Mouse (Mus musculus): ENCODE results near the gene Gm4881. TPM values are rescaled to one million over a fixed set of nuclear protein-coding genes. Genes with fewer than 3 reads are reported as not detected.

Gm4881 gene
- 5.9 and 6.6 TPM in 2 replicates for polyA plus RNA-seq (2014; fragmentation: Nextera tagmentation; extraction: Ambion mirVana)

DNA sequence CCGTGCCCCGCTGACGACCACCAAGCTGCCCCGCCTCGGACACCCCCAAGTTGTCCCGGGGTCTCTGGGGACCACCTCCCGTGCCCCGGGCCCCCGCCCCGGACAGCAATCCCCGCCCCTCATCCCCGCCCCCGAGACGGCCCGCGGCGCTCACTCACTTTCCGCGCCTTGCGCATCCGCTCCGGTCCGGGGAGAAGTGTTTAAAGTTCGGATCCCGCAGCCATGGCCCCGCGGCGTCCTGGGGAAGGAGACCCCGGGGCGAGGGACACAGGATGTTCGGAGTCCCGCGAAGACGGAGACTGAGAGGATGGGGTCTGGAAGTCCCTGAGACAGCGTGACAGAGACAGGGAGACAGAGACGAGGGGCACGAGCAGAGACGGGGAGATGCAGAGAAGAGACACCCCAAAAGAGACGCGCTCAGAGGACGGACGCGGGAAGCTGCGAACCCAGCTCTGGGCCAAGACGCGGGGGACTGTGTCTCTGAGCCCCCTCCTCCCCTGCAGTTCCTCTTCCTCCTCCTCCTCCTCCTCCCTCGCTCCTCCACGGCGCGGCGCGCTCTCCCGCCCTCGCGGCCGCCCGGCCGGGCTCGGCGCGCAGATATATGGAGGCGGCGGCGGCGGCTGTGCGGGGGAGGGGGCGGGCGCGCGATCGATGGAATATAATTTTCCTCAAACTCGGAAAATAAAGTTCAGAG, at the start of gene Gm4881:
Gene Gm4881, minus strand, starts transcription at position 238 of the 694 bp plus-strand sequence.
- Histone ChIP-seq H3K27me3 (ENCODE audit: control insufficient read depth, insufficient read depth, low read length) (peaks cover 93% of the 10 kb centered on the region), H3K9ac (peak within 1 kb of the TSS; percentile 36; the same call in 1 of the 2 replicates), H3K9me3 (ENCODE audit: control insufficient read depth, low read length) (no peaks in the 10 kb centered on the region), H3K4me3 (replicated peaks; ENCODE audit: low read length) (peak within 1 kb of the TSS; percentile 33), H3K36me3 (replicated peaks; ENCODE audit: control insufficient read depth, insufficient read depth) (no peaks in the 10 kb centered on the region), H3K4me2 (replicated peaks) (peak within 1 kb of the TSS; percentile 62), H3K27ac (no peak within 1 kb of the TSS), H3K4me1 (replicated peaks; ENCODE audit: control insufficient read depth, insufficient read depth, low read length) (no peaks in the 10 kb centered on the region; the same call in 1 of the 2 replicates)
- ATAC-seq (ENCODE audit: low FRiP score) (no peak), DNase-seq (ENCODE audit: low spot score) (no peak)
- WGBS, result under 1% methylated on average over 64 of the region's 72 CpGs

DNA sequence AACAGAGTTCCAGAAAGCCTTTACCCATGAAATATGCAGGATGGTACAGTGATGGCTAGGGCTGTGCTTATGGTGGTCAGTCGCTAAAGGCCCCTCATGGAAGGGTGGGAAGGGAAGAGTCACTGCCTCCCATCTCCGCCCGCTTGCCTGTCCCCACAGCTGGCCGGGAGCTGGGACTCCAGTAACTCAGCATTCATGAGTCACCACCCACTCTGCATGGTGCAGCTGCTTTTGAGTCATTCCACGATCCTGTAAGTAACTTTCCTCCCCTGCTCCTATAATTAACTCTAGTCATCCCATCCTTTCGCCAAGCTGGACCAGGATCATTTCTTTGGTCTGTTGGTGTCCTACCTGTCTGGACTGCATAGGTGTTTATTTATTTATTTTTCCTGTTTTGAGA, 48.8 kb upstream of the Gm4881 start:
- WGBS, result 76% methylated on average over 6 of the region's 6 CpGs
- Histone ChIP-seq H3K27me3 (ENCODE audit: control insufficient read depth, insufficient read depth, low read length) (no peaks in the 10 kb centered on the region), H3K4me3 (replicated peaks; ENCODE audit: low read length) (no peak overlapping the region), H3K4me1 (replicated peaks; ENCODE audit: control insufficient read depth, insufficient read depth, low read length) (no peaks in the 10 kb centered on the region), H3K9ac (no peak overlapping the region), H3K4me2 (replicated peaks) (no peak overlapping the region), H3K36me3 (replicated peaks; ENCODE audit: control insufficient read depth, insufficient read depth) (peaks cover 96% of the 10 kb centered on the region), H3K27ac (no peak overlapping the region), H3K9me3 (ENCODE audit: control insufficient read depth, low read length) (no peaks in the 10 kb centered on the region)
- ATAC-seq (ENCODE audit: low FRiP score) (no peak), DNase-seq (ENCODE audit: low spot score) (no peak)

DNA sequence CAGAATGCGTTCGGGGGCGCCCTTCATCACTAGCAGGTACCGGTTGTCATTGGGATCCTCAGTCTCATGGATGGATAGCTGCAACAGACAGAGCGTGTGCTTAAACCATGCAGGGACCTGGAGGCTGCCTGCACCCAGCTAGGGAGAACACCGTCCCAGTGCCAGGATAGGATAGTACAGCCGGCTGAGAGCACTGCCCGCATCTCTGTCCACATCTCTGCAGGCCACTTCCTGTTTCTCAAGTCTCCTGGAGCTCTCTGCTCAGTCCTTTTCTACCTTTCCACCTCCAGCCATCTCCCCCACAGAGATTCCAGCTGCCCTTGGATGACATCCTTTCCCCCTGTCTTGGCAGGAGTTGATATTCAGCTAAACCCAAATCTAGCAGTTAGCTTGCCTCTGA, 46.2 kb upstream of the Gm4881 start:
- Histone ChIP-seq H3K27me3 (ENCODE audit: control insufficient read depth, insufficient read depth, low read length) (no peaks in the 10 kb centered on the region), H3K4me1 (replicated peaks; ENCODE audit: control insufficient read depth, insufficient read depth, low read length) (no peaks in the 10 kb centered on the region), H3K36me3 (replicated peaks; ENCODE audit: control insufficient read depth, insufficient read depth) (peaks cover 98% of the 10 kb centered on the region), H3K4me3 (replicated peaks; ENCODE audit: low read length) (no peak overlapping the region), H3K9ac (no peak overlapping the region), H3K4me2 (replicated peaks) (no peak overlapping the region), H3K27ac (no peak overlapping the region), H3K9me3 (ENCODE audit: control insufficient read depth, low read length) (no peaks in the 10 kb centered on the region)
- WGBS, result 79% methylated on average over 8 of the region's 8 CpGs
- no peak for DNase-seq (ENCODE audit: low spot score)
- no peak for ATAC-seq (ENCODE audit: low FRiP score)

DNA sequence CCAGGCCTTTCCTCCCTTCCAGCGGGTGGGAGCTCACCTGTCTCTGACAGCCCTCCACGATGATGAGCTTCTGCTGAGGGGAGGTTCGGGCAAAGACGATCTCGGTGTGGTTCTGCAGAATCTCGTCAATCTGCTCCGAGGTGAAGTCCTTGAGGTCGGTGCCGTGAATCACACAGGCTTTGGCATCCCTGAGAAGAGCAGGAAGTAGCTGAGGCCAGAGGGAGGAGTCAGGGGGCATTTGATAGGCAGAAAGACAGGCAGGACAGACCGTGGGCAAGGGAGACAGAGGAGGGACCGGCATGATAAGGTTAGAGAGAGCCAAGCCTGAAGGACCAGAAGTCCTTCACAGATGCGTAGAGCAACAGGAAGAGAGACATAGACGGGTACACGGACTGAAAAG, 43.6 kb upstream of the Gm4881 start:
- ATAC-seq (ENCODE audit: low FRiP score), result no peak

DNA sequence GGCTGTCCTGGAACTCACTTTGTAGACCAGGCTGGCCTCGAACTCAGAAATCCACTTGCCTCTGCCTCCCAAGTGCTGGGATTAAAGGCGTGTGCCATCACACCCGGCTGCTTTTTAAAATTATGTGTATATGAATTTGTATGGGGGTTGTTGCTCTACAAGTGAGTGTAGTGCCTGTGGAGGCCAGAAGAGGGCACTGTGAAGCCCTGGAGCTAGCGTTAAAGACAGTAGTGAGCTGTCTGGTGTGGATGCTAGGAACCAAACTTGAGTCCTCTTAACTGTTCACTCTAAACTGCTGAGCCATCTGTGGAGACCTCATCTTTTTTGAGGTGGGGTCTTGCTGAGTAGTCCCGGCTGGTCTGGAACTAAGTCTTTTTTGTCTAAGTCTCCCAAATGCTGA, 41.5 kb upstream of the Gm4881 start:
- no peak overlapping the region for H3K4me2 ChIP-seq (replicated peaks)
- ATAC-seq (ENCODE audit: low FRiP score) (no peak), DNase-seq (ENCODE audit: low spot score) (no peak)
- peaks cover 99% of the 10 kb centered on the region for H3K36me3 ChIP-seq (replicated peaks; ENCODE audit: control insufficient read depth, insufficient read depth)
- no peaks in the 10 kb centered on the region for H3K27me3 ChIP-seq (ENCODE audit: control insufficient read depth, insufficient read depth, low read length)
- no peak overlapping the region for H3K27ac ChIP-seq
- no peaks in the 10 kb centered on the region for H3K4me1 ChIP-seq (replicated peaks; ENCODE audit: control insufficient read depth, insufficient read depth, low read length)
- no peak overlapping the region for H3K4me3 ChIP-seq (replicated peaks; ENCODE audit: low read length)
- 75% methylated on average over 5 of the region's 5 CpGs for WGBS
- no peak overlapping the region for H3K9ac ChIP-seq
- no peaks in the 10 kb centered on the region for H3K9me3 ChIP-seq (ENCODE audit: control insufficient read depth, low read length)

More for the DNA sequence above, 43.6 kb upstream of the Gm4881 start:
- Histone ChIP-seq H3K27ac (no peak overlapping the region), H3K4me1 (replicated peaks; ENCODE audit: control insufficient read depth, insufficient read depth, low read length) (no peaks in the 10 kb centered on the region), H3K9me3 (ENCODE audit: control insufficient read depth, low read length) (no peaks in the 10 kb centered on the region), H3K36me3 (replicated peaks; ENCODE audit: control insufficient read depth, insufficient read depth) (peaks cover 97% of the 10 kb centered on the region), H3K9ac (no peak overlapping the region), H3K27me3 (ENCODE audit: control insufficient read depth, insufficient read depth, low read length) (no peaks in the 10 kb centered on the region), H3K4me3 (replicated peaks; ENCODE audit: low read length) (no peak overlapping the region), H3K4me2 (replicated peaks) (no peak overlapping the region)
- WGBS, result 89% methylated on average over 14 of the region's 14 CpGs
- DNase-seq (ENCODE audit: low spot score), result no peak

DNA sequence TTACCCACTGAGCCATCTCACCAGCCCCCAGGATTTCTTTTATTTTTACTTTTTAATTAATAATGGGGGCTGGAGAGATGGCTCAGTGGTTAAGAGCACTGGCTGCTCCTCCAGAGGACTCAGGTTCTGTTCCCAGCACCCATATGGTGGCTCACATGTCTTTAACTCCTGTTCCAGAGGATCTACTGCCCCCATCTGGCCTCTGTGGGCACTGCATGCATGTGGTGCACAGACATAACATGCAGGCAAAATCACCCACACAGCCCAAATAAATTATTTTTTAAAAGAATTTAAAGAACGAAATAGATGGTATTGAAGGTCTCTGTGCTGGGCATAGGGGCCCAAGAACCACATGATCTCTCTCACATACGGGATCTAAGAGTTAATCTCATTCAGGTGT, 40.0 kb upstream of the Gm4881 start:
- no peaks in the 10 kb centered on the region for H3K9me3 ChIP-seq (ENCODE audit: control insufficient read depth, low read length)
- H3K27ac ChIP-seq, result no peak overlapping the region
- H3K4me3 ChIP-seq (replicated peaks; ENCODE audit: low read length), result no peak overlapping the region
- no peak overlapping the region for H3K9ac ChIP-seq
- H3K4me1 ChIP-seq (replicated peaks; ENCODE audit: control insufficient read depth, insufficient read depth, low read length), result no peaks in the 10 kb centered on the region
- no peaks in the 10 kb centered on the region for H3K27me3 ChIP-seq (ENCODE audit: control insufficient read depth, insufficient read depth, low read length)
- H3K36me3 ChIP-seq (replicated peaks; ENCODE audit: control insufficient read depth, insufficient read depth), result peaks cover 99% of the 10 kb centered on the region
- no peak for DNase-seq (ENCODE audit: low spot score)
- no peak overlapping the region for H3K4me2 ChIP-seq (replicated peaks)
- 98% methylated on average over 2 of the region's 2 CpGs for WGBS
- no peak for ATAC-seq (ENCODE audit: low FRiP score)

DNA sequence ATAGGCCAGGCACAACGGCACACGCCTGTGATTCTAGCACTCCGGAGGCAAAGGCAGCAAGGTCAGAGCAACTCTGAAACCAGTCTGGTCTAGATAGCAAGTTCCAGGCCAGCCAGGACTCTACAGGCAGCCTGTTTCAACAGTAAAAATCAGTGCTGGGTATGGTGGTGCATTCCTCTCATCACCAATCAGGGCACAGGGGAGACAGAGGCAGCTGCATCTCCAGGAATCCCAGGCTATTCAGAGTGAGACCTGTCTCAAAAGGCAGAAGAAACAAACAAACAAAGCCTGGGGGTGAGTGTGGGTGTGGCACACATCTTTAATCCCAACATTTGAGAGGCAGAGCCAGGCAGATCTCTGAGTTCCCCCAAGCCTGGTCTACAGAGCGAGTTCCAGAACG, 39.1 kb upstream of the Gm4881 start:
- H3K4me3 ChIP-seq (replicated peaks; ENCODE audit: low read length), result no peak overlapping the region
- no peak overlapping the region for H3K4me2 ChIP-seq (replicated peaks)
- WGBS, result 89% methylated on average over 5 of the region's 5 CpGs
- DNase-seq (ENCODE audit: low spot score) (no peak), ATAC-seq (ENCODE audit: low FRiP score) (no peak)
- peaks cover 99% of the 10 kb centered on the region for H3K36me3 ChIP-seq (replicated peaks; ENCODE audit: control insufficient read depth, insufficient read depth)
- H3K9ac ChIP-seq, result no peak overlapping the region
- H3K9me3 ChIP-seq (ENCODE audit: control insufficient read depth, low read length), result no peaks in the 10 kb centered on the region
- no peaks in the 10 kb centered on the region for H3K27me3 ChIP-seq (ENCODE audit: control insufficient read depth, insufficient read depth, low read length)
- H3K4me1 ChIP-seq (replicated peaks; ENCODE audit: control insufficient read depth, insufficient read depth, low read length), result no peaks in the 10 kb centered on the region
- no peak overlapping the region for H3K27ac ChIP-seq

DNA sequence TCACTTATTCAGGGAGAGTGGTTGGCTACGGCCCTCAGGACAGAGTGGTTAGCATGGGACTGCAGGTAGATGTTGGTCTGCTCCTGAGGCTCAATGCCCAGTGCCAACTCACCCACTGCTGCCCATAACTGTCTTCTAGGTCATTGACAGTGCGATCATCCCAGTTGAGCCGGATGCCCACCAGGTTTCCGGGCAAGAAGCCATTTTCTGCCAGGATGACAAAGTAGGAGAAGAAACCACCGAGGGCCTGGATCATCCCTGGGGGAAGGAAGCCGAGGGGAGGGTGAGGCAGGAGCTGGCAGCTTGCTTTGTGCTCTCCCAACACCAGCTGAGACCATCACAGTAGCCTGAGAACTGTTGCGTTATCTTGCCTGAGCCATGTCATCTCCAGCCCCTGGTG, 36.1 kb upstream of the Gm4881 start:
- Histone ChIP-seq H3K36me3 (replicated peaks; ENCODE audit: control insufficient read depth, insufficient read depth) (peaks cover 82% of the 10 kb centered on the region), H3K4me3 (replicated peaks; ENCODE audit: low read length) (no peak overlapping the region)

DNA sequence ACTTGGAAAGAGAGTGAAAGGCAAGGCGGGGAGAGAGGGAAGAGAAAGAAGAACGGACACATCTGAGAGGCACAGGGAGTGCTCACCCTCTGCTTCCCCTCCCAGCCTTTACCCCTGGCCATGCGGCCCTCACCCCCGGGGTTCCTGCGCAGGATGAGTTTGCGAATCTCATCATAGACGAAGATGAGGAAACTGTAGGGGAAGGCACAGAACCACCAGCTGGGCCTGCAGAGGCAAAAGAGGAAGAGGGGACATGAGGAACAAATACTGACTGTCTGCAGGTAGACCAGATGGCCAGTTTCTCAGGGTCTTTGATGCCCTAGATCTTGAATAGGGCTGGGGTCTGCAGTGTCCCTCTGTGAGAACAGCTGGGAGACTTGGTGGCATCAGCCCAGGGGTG, 34.5 kb upstream of the Gm4881 start:
- Histone ChIP-seq H3K4me1 (replicated peaks; ENCODE audit: control insufficient read depth, insufficient read depth, low read length) (no peaks in the 10 kb centered on the region), H3K9me3 (ENCODE audit: control insufficient read depth, low read length) (no peaks in the 10 kb centered on the region), H3K4me2 (replicated peaks) (no peak overlapping the region), H3K27me3 (ENCODE audit: control insufficient read depth, insufficient read depth, low read length) (no peaks in the 10 kb centered on the region), H3K27ac (no peak overlapping the region), H3K36me3 (replicated peaks; ENCODE audit: control insufficient read depth, insufficient read depth) (peaks cover 66% of the 10 kb centered on the region), H3K9ac (no peak overlapping the region), H3K4me3 (replicated peaks; ENCODE audit: low read length) (no peak overlapping the region)
- no peak for DNase-seq (ENCODE audit: low spot score)
- WGBS, result 85% methylated on average over 7 of the region's 7 CpGs
- no peak for ATAC-seq (ENCODE audit: low FRiP score)

More for the DNA sequence above, 36.1 kb upstream of the Gm4881 start:
- Histone ChIP-seq H3K4me1 (replicated peaks; ENCODE audit: control insufficient read depth, insufficient read depth, low read length) (no peaks in the 10 kb centered on the region), H3K27ac (no peak overlapping the region), H3K27me3 (ENCODE audit: control insufficient read depth, insufficient read depth, low read length) (no peaks in the 10 kb centered on the region), H3K9ac (no peak overlapping the region), H3K4me2 (replicated peaks) (no peak overlapping the region), H3K9me3 (ENCODE audit: control insufficient read depth, low read length) (no peaks in the 10 kb centered on the region)
- DNase-seq (ENCODE audit: low spot score), result no peak
- 80% methylated on average over 7 of the region's 7 CpGs for WGBS
- no peak for ATAC-seq (ENCODE audit: low FRiP score)

Measured in hindbrain, embryonic 14.5 days (tissue).